Mouse (Mus musculus) brain, adult 10 weeks (tissue): ENCODE data around the gene Prss8. TPM values are rescaled to one million over a fixed set of nuclear protein-coding genes. Genes with fewer than 3 reads are reported as not detected.

ENCODE experiments used
- polyA plus RNA-seq: library from polyadenylated mRNA; stranded (reverse); fragments of 350-450 nt; fragmentation: Illumina TruSeq; extraction: RNeasy Lipid Tissue Mini Kit (QIAGEN cat#74804); gene quantifications from one replicate; pipeline ENCODE4 v1.2.3, GENCODE M21; 2015; ENCODE audit warnings: low read depth, low replicate concordance

The Prss8 gene
- polyA plus RNA-seq, result 0.65 TPM

GRCm38 (mm10) chr7:127929923-127930322, at the start of gene Prss8:
Gene Prss8, minus strand, starts transcription at chr7:127930104.

GRCm38 (mm10) chr7:127967004-127967921, 37.4 kb upstream of the Prss8 start, which contains the start of gene Fus:
Gene Fus, plus strand, starts transcription at chr7:127967457.

GRCm38 (mm10) chr7:127946470-127947023, 16.6 kb upstream of the Prss8 start, which contains the start of gene Prss36:
Gene Prss36, minus strand, starts transcription at chr7:127946725.

GRCm38 (mm10) chr7:127912190-127912871, 17.6 kb downstream of the Prss8 start, which contains the start of gene Kat8:
Gene Kat8, plus strand, starts transcription at chr7:127912516.

GRCm38 (mm10) chr7:127903971-127904796, 25.7 kb downstream of the Prss8 start, which contains the start of gene Bckdk:
Gene Bckdk, plus strand, starts transcription at chr7:127904082.

GRCm38 (mm10) chr7:127895442-127895841, 34.5 kb downstream of the Prss8 start, which contains the start of the genes Gm21974 and Vkorc1:
Gene Gm21974, minus strand, starts transcription at chr7:127895454.
Gene Vkorc1, minus strand, starts transcription at chr7:127895617.

GRCm38 (mm10) chr7:127890798-127891197, 39.1 kb downstream of the Prss8 start, which contains the start of gene Prss53:
Gene Prss53, minus strand, starts transcription at chr7:127890970.

GRCm38 (mm10) chr7:127876467-127877348, 53.2 kb downstream of the Prss8 start, which contains the start of gene Zfp668:
Gene Zfp668, minus strand, starts transcription at chr7:127876828.

GRCm38 (mm10) chr7:127876041-127876466, 53.9 kb downstream of the Prss8 start, which contains the start of gene Zfp646:
Gene Zfp646, plus strand, starts transcription at chr7:127876221.

Other genes starting within 250 kb of the Prss8 start
- 25.9 TPM for gene Bcl7c, start 221.2 kb downstream of the Prss8 start, polyA plus RNA-seq
- gene Ctf1, start 217.4 kb downstream of the Prss8 start, polyA plus RNA-seq, result 2.5 TPM
- not detected for gene Ctf2, start 197.9 kb downstream of the Prss8 start, polyA plus RNA-seq
- gene Fbxl19, start 185.6 kb downstream of the Prss8 start, polyA plus RNA-seq, result 38.6 TPM
- gene Orai3, start 160.3 kb downstream of the Prss8 start, polyA plus RNA-seq, result 20.2 TPM
- 21.5 TPM for gene Setd1a, start 153.4 kb downstream of the Prss8 start, polyA plus RNA-seq
- gene Gm49388, start 144.5 kb downstream of the Prss8 start, polyA plus RNA-seq, result not detected
- gene Hsd3b7, start 129.5 kb downstream of the Prss8 start, polyA plus RNA-seq, result 13.3 TPM
- gene Stx4a, start 105.8 kb downstream of the Prss8 start, polyA plus RNA-seq, result 88.0 TPM
- 319 TPM for gene Stx1b, start 105.6 kb downstream of the Prss8 start, polyA plus RNA-seq
- 12.6 TPM for gene Zfp646, start 53.9 kb downstream of the Prss8 start, polyA plus RNA-seq
- gene Zfp668, start 53.3 kb downstream of the Prss8 start, polyA plus RNA-seq, result 9.1 TPM
- 2.1 TPM for gene Prss53, start 39.1 kb downstream of the Prss8 start, polyA plus RNA-seq
- gene Gm21974, start 34.6 kb downstream of the Prss8 start, polyA plus RNA-seq, result not detected
- gene Vkorc1, start 34.5 kb downstream of the Prss8 start, polyA plus RNA-seq, result 40.9 TPM
- gene Bckdk, start 26.0 kb downstream of the Prss8 start, polyA plus RNA-seq, result 45.9 TPM
- gene Kat8, start 17.6 kb downstream of the Prss8 start, polyA plus RNA-seq, result 41.5 TPM
- gene Prss36, start 16.6 kb upstream of the Prss8 start, polyA plus RNA-seq, result 14.3 TPM
- 307 TPM for gene Fus, start 37.4 kb upstream of the Prss8 start, polyA plus RNA-seq
- gene Pycard, start 63.8 kb upstream of the Prss8 start, polyA plus RNA-seq, result 4.3 TPM
- 0.34 TPM for gene Trim72, start 73.8 kb upstream of the Prss8 start, polyA plus RNA-seq
- 11.5 TPM for gene Itgam, start 132.5 kb upstream of the Prss8 start, polyA plus RNA-seq
- not detected for gene Gm49368, start 132.6 kb upstream of the Prss8 start, polyA plus RNA-seq
- gene Itgax, start 199.4 kb upstream of the Prss8 start, polyA plus RNA-seq, result not detected
- 1.2 TPM for gene Itgad, start 224.3 kb upstream of the Prss8 start, polyA plus RNA-seq